Mouse (Mus musculus) limb, embryonic 13.5 days (tissue): ENCODE data around the gene Alox12b. TPM values are rescaled to one million over a fixed set of nuclear protein-coding genes. Genes with fewer than 3 reads are reported as not detected.

Experiments
- ATAC-seq: fragments of 200-750 bp; cut with Nextera tagmentation; 2 replicates; pipeline ENCODE4 v1.8.0; 2017; ENCODE audit warnings: low read depth, moderate number of reproducible peaks, moderate TSS enrichment; ENCODE audit not compliant: low FRiP score
- H3K27ac ChIP-seq: fragments of 300-500 bp; sonication (generic); 2 replicates; pipeline ENCODE4 v1.5.1; 2015; ENCODE audit warnings: inconsistent platforms, mild to moderate bottlenecking, moderate library complexity
- H3K27me3 ChIP-seq: fragments of 300-500 bp; sonication (generic); 2 replicates; pipeline ENCODE4 v1.6.1; 2015; ENCODE audit warnings: mild to moderate bottlenecking, inconsistent platforms
- H3K36me3 ChIP-seq: fragments of 300-500 bp; sonication (generic); 2 replicates; pipeline ENCODE4 v1.6.1; 2015; ENCODE audit warnings: inconsistent platforms, mild to moderate bottlenecking, moderate library complexity
- H3K4me1 ChIP-seq: fragments of 300-500 bp; sonication (generic); 2 replicates; pipeline ENCODE4 v1.6.1; 2015; ENCODE audit warnings: inconsistent platforms
- H3K4me2 ChIP-seq: fragments of 300-500 bp; sonication (generic); replicated peaks from 2 replicates; pipeline ENCODE4 v1.6.1; 2015; ENCODE audit warnings: inconsistent platforms, mild to moderate bottlenecking, moderate library complexity
- H3K4me3 ChIP-seq: fragments of 300-500 bp; sonication (generic); 2 replicates; pipeline ENCODE4 v1.5.1; 2015; ENCODE audit warnings: moderate library complexity, mild to moderate bottlenecking, inconsistent platforms
- H3K9ac ChIP-seq: fragments of 300-500 bp; sonication (generic); 2 replicates; pipeline ENCODE4 v1.6.1; 2015; ENCODE audit warnings: mild to moderate bottlenecking, inconsistent platforms
- H3K9me3 ChIP-seq: fragments of 300-500 bp; sonication (generic); 2 replicates; pipeline ENCODE4 v1.6.1; 2016; ENCODE audit warnings: inconsistent platforms
- WGBS: fragments of 180-500 bp; shearing (Covaris S2); methylation state at CpG from one replicate; pipeline ENCODE4 v1.1.7; 2015; 5-methylcytosine and 5-hydroxymethylcytosine counted together
- polyA plus RNA-seq: library from polyadenylated mRNA; unstranded; fragments of >200 nt; fragmentation: Nextera tagmentation; extraction: Ambion mirVana; gene quantifications from 2 replicates; pipeline ENCODE4 v1.2.1, GENCODE M21; 2015

Gene Alox12b
- polyA plus RNA-seq, 1 experiment from 2014 or later, result 0.25 TPM

DNA sequence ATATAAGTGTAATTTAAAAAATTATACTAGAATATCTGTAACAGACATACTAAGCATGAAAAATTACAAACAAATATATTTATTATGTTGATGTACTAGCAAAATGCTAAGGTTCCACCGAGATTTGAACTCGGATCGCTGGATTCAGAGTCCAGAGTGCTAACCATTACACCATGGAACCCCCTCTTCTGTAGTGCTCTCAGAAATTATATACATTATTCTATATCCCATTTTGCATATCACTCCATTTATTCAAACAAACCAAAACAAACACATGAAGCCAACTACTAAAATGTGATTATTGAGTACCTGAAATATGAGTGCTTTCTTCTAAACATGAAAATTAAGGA, 32.3 kb upstream of the Alox12b start:
- H3K27ac ChIP-seq, result no peak overlapping the region
- WGBS, result under 1% methylated on average over 3 of the region's 3 CpGs
- peak; percentile 64 for ATAC-seq
- peak overlapping the region; percentile 92 for H3K4me2 ChIP-seq
- no peak overlapping the region for H3K9ac ChIP-seq
- H3K4me3 ChIP-seq, result peak overlapping the region; percentile 82
- peaks cover 31% of the 10 kb centered on the region for H3K4me1 ChIP-seq
- peaks cover 12% of the 10 kb centered on the region; the same call in 1 of the 2 replicates for H3K27me3 ChIP-seq
- H3K36me3 ChIP-seq, result no peaks in the 10 kb centered on the region
- H3K9me3 ChIP-seq, result no peaks in the 10 kb centered on the region

GRCm38 (mm10) chr11:69125041-69125851, 31.5 kb upstream of the Alox12b start:
- peak; percentile 29 for ATAC-seq
- Histone ChIP-seq H3K4me2 (peak overlapping the region; percentile 87), H3K27me3 (peaks cover 14% of the 10 kb centered on the region; the same call in 1 of the 2 replicates), H3K4me1 (peaks cover 23% of the 10 kb centered on the region), H3K4me3 (peak overlapping the region; percentile 65), H3K9me3 (no peaks in the 10 kb centered on the region), H3K9ac (peak overlapping the region; percentile 64), H3K36me3 (no peaks in the 10 kb centered on the region), H3K27ac (peak overlapping the region; percentile 79)
- WGBS, result under 1% methylated on average over 24 of the region's 24 CpGs

- no peak for ATAC-seq
- Histone ChIP-seq H3K4me2 (peak within 1 kb of the TSS; percentile 87), H3K27me3 (peaks cover 9% of the 10 kb centered on the region; the same call in 1 of the 2 replicates), H3K9me3 (no peaks in the 10 kb centered on the region), H3K4me3 (peak within 1 kb of the TSS; percentile 65), H3K9ac (peak within 1 kb of the TSS; percentile 64), H3K27ac (peak within 1 kb of the TSS; percentile 79), H3K36me3 (no peaks in the 10 kb centered on the region), H3K4me1 (peaks cover 19% of the 10 kb centered on the region)
- 9% methylated on average over 3 of the region's 3 CpGs for WGBS
These were observed 31.1 kb upstream of the Alox12b start, which contains the start of gene Aloxe3 for GRCm38 (mm10) chr11:69125852-69125918. Gene Aloxe3, plus strand, starts transcription at chr11:69125896.

GRCm38 (mm10) chr11:69125919-69126705, 30.7 kb upstream of the Alox12b start:
- Histone ChIP-seq H3K27ac (no peak overlapping the region), H3K36me3 (no peaks in the 10 kb centered on the region), H3K9ac (peak overlapping the region; percentile 64), H3K4me2 (peak overlapping the region; percentile 87), H3K4me3 (peak overlapping the region; percentile 65), H3K9me3 (no peaks in the 10 kb centered on the region), H3K4me1 (peaks cover 15% of the 10 kb centered on the region), H3K27me3 (peaks cover 7% of the 10 kb centered on the region; the same call in 1 of the 2 replicates)
- no peak for ATAC-seq
- 15% methylated on average over 19 of the region's 20 CpGs for WGBS

DNA sequence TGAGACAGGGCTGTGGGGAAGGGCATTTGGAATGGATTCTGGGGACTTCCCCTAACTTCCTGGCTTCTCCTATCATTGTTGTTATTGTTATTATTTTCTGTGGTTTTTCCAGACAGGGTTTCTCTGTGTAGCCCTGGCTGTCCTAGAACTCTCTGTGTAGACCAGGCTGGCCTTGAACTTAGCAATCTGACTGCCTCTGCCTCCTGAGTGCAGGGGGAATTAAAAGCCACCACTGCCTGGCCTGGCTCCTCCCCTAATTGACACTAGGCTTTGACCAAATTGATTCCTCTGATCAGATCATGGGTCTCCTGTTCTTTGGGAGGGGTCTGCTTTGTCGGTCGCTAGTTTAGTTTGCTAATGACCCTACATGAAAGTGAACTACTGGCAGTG, 30.1 kb upstream of the Alox12b start:
- no peak overlapping the region for H3K9ac ChIP-seq
- H3K4me2 ChIP-seq, result peak overlapping the region; percentile 87
- peak overlapping the region; percentile 65 for H3K4me3 ChIP-seq

GRCm38 (mm10) chr11:69128426-69129122, 28.2 kb upstream of the Alox12b start:
- Histone ChIP-seq H3K9me3 (no peaks in the 10 kb centered on the region), H3K9ac (no peak overlapping the region), H3K4me3 (no peak overlapping the region), H3K4me2 (no peak overlapping the region), H3K27me3 (peaks cover 16% of the 10 kb centered on the region), H3K4me1 (peaks cover 11% of the 10 kb centered on the region), H3K36me3 (no peaks in the 10 kb centered on the region), H3K27ac (no peak overlapping the region)
- ATAC-seq, result no peak
- 72% methylated on average over 8 of the region's 8 CpGs for WGBS

More for the DNA sequence above, 30.1 kb upstream of the Alox12b start:
- Histone ChIP-seq H3K27me3 (peaks cover 7% of the 10 kb centered on the region; the same call in 1 of the 2 replicates), H3K36me3 (no peaks in the 10 kb centered on the region), H3K4me1 (peaks cover 11% of the 10 kb centered on the region), H3K9me3 (no peaks in the 10 kb centered on the region), H3K27ac (no peak overlapping the region)
- 51% methylated on average over 2 of the region's 2 CpGs for WGBS
- no peak for ATAC-seq

- H3K4me3 ChIP-seq, result peak overlapping the region; percentile 52
- peaks cover 10% of the 10 kb centered on the region; the same call in 1 of the 2 replicates for H3K4me1 ChIP-seq
- H3K27ac ChIP-seq, result no peak overlapping the region
- peak overlapping the region; percentile 85 for H3K4me2 ChIP-seq
- WGBS, result 23% methylated on average over 5 of the region's 5 CpGs
- no peak for ATAC-seq
- H3K9me3 ChIP-seq, result no peaks in the 10 kb centered on the region
- no peaks in the 10 kb centered on the region for H3K36me3 ChIP-seq
- H3K9ac ChIP-seq, result peak overlapping the region; percentile 66
- H3K27me3 ChIP-seq, result peaks cover 11% of the 10 kb centered on the region
These were observed 23.2 kb upstream of the Alox12b start for GRCm38 (mm10) chr11:69133566-69133922.

DNA sequence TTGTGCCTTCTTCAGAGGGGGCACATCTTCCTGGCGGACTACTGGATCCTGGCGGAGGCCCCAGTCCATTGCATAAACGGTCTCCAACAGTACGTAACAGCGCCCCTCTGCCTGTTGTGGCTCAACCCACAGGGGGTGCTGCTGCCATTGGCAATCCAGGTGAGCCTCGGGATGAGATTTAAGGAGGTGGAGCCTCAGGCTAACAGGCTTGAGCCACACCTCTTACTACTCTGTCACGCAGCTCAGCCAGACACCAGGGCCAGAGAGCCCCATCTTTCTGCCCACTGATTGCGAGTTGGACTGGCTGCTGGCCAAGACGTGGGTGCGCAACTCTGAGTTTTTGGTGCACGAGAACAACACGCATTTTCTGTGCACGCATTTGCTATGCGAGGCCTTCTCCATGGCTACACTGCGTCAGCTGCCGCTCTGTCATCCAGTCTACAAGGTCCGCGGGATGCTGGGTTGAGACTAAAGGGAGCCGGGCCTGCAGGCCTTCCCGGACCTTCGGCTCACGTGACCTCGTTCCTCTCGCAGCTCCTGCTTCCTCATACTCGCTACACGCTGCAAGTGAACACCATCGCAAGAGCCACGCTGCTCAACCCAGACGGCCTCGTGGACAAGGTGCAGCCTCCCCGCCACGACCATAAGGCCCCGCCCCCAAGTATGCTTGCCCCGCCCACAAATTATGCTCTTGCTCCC, 22.7 kb upstream of the Alox12b start:
- Histone ChIP-seq H3K4me1 (peaks cover 10% of the 10 kb centered on the region; the same call in 1 of the 2 replicates), H3K36me3 (no peaks in the 10 kb centered on the region), H3K4me3 (peak overlapping the region; percentile 52), H3K4me2 (peak overlapping the region; percentile 85), H3K27me3 (peaks cover 11% of the 10 kb centered on the region), H3K9me3 (no peaks in the 10 kb centered on the region), H3K27ac (no peak overlapping the region; the same call in 1 of the 2 replicates), H3K9ac (peak overlapping the region; percentile 66)
- 2% methylated on average over 34 of the region's 34 CpGs for WGBS
- peak; percentile 76 for ATAC-seq

- Histone ChIP-seq H3K27ac (no peak overlapping the region), H3K4me2 (peak overlapping the region; percentile 85), H3K4me1 (peaks cover 10% of the 10 kb centered on the region; the same call in 1 of the 2 replicates), H3K27me3 (peaks cover 11% of the 10 kb centered on the region), H3K4me3 (peak overlapping the region; percentile 52), H3K9ac (peak overlapping the region; percentile 66), H3K9me3 (no peaks in the 10 kb centered on the region), H3K36me3 (no peaks in the 10 kb centered on the region)
- ATAC-seq, result peak; percentile 34
- 26% methylated on average over 8 of the region's 8 CpGs for WGBS
These were observed 22.2 kb upstream of the Alox12b start for GRCm38 (mm10) chr11:69134622-69134968.

- no peak overlapping the region for H3K27ac ChIP-seq
- H3K4me3 ChIP-seq, result no peak overlapping the region
- peaks cover 10% of the 10 kb centered on the region; the same call in 1 of the 2 replicates for H3K4me1 ChIP-seq
- H3K4me2 ChIP-seq, result no peak overlapping the region
- ATAC-seq, result no peak
- H3K27me3 ChIP-seq, result peaks cover 9% of the 10 kb centered on the region; the same call in 1 of the 2 replicates
- no peak overlapping the region for H3K9ac ChIP-seq
- no peaks in the 10 kb centered on the region for H3K36me3 ChIP-seq
- 88% methylated on average over 6 of the region's 6 CpGs for WGBS
- no peaks in the 10 kb centered on the region for H3K9me3 ChIP-seq
These were observed 21.4 kb upstream of the Alox12b start for GRCm38 (mm10) chr11:69135361-69135760.

- no peak overlapping the region for H3K4me2 ChIP-seq
- no peaks in the 10 kb centered on the region for H3K9me3 ChIP-seq
- H3K27ac ChIP-seq, result no peak overlapping the region
- 81% methylated on average over 7 of the region's 7 CpGs for WGBS
- H3K36me3 ChIP-seq, result no peaks in the 10 kb centered on the region
- peaks cover 11% of the 10 kb centered on the region for H3K27me3 ChIP-seq
- no peak overlapping the region for H3K4me3 ChIP-seq
- H3K4me1 ChIP-seq, result peaks cover 7% of the 10 kb centered on the region; the same call in 1 of the 2 replicates
- H3K9ac ChIP-seq, result no peak overlapping the region
- ATAC-seq, result no peak
These were observed 9.2 kb upstream of the Alox12b start for GRCm38 (mm10) chr11:69147546-69147945.
